Mouse (Mus musculus) midbrain, embryonic 14.5 days (tissue): ENCODE measurements at regions not wholly inside any gene's neighbourhood (a gene's known extent, or its start where the extent isn't known, plus 50 kb on each side); places are given as distances from the start of the nearest gene placed in this dataset.
A peak's percentile ranks its signal among the peaks of the same experiment; 100 is the strongest.

Source experiments
- ATAC-seq: fragments of 200-750 bp; cut with Nextera tagmentation; 2 replicates; pipeline ENCODE4 v1.8.0; 2017; ENCODE audit warnings: moderate number of reproducible peaks, moderate library complexity; ENCODE audit not compliant: low FRiP score, low TSS enrichment
- DNase-seq: peaks from one replicate; pipeline ENCODE4 v3.0.0-alpha.2; 2015
- H3K27ac ChIP-seq: fragments of 300-500 bp; sonication (generic); replicated peaks from 2 replicates; pipeline ENCODE4 v1.5.1; 2014; ENCODE audit warnings: mild to moderate bottlenecking, low read depth, low read length, moderate library complexity
- H3K27me3 ChIP-seq: fragments of 300-500 bp; sonication (generic); 2 replicates; pipeline ENCODE4 v1.6.1; 2014; ENCODE audit warnings: low read length, control low read depth, mixed read lengths; ENCODE audit not compliant: control insufficient read depth, insufficient read depth
- H3K36me3 ChIP-seq: fragments of 300-500 bp; sonication (generic); 2 replicates; pipeline ENCODE4 v1.6.1; 2014; ENCODE audit warnings: low read length, control low read depth; ENCODE audit not compliant: control insufficient read depth, insufficient read depth
- H3K4me1 ChIP-seq: fragments of 300-500 bp; sonication (generic); 2 replicates; pipeline ENCODE4 v1.6.1; 2014; ENCODE audit warnings: mild to moderate bottlenecking, antibody characterized with exemption, low read length, control low read depth; ENCODE audit not compliant: control insufficient read depth, insufficient read depth
- H3K4me2 ChIP-seq: fragments of 300-500 bp; sonication (generic); 2 replicates; pipeline ENCODE4 v1.6.1; 2014; ENCODE audit warnings: mild to moderate bottlenecking, low read length, moderate library complexity
- H3K4me3 ChIP-seq: fragments of 300-500 bp; sonication (generic); replicated peaks from 2 replicates; pipeline ENCODE4 v1.5.1; 2014; ENCODE audit warnings: low read depth, low read length
- H3K9ac ChIP-seq: fragments of 300-500 bp; sonication (generic); replicated peaks from 2 replicates; pipeline ENCODE4 v1.6.1; 2014; ENCODE audit warnings: mild to moderate bottlenecking, low read length, moderate library complexity
- H3K9me3 ChIP-seq: fragments of 300-500 bp; sonication (generic); 2 replicates; pipeline ENCODE4 v1.6.1; 2016; ENCODE audit warnings: low read length, control low read depth, mixed read lengths; ENCODE audit not compliant: control insufficient read depth
- WGBS: fragments of 180-500 bp; shearing (Covaris S2); extraction: QIAGEN DNeasy Blood & Tissue Kit; methylation state at CpG from one replicate; pipeline ENCODE4 v1.1.7; 2014; 5-methylcytosine and 5-hydroxymethylcytosine counted together

- no peak overlapping the region for H3K4me3 ChIP-seq
- DNase-seq: no peak
- H3K9me3 ChIP-seq: no peaks in the 10 kb centered on the region
- no peak overlapping the region for H3K9ac ChIP-seq
- no peaks in the 10 kb centered on the region for H3K27me3 ChIP-seq
- H3K4me2 ChIP-seq: no peak overlapping the region
- WGBS: 86% methylated on average over 2 of the region's 2 CpGs
- H3K4me1 ChIP-seq: no peaks in the 10 kb centered on the region
- no peak for ATAC-seq
- no peak overlapping the region for H3K27ac ChIP-seq
- H3K36me3 ChIP-seq: no peaks in the 10 kb centered on the region
Measured at GRCm38 (mm10) chr16:80728739-80729138, 471.8 kb upstream of the Ncam2 start.

- H3K27me3 ChIP-seq: no peaks in the 10 kb centered on the region
- H3K4me2 ChIP-seq: no peak overlapping the region
- no peak overlapping the region for H3K4me3 ChIP-seq
- DNase-seq (no peak), ATAC-seq (no peak)
- no peak overlapping the region for H3K9ac ChIP-seq
- 96% methylated on average over 2 of the region's 2 CpGs for WGBS
- H3K36me3 ChIP-seq: no peaks in the 10 kb centered on the region
- no peaks in the 10 kb centered on the region for H3K4me1 ChIP-seq
- H3K27ac ChIP-seq: no peak overlapping the region
- no peaks in the 10 kb centered on the region for H3K9me3 ChIP-seq
Measured at GRCm38 (mm10) chr16:80773261-80773660, 427.2 kb upstream of the Ncam2 start.

GRCm38 (mm10) chr16:80817056-80817455 is 383.4 kb upstream of the Ncam2 start:
- no peaks in the 10 kb centered on the region for H3K4me1 ChIP-seq
- H3K36me3 ChIP-seq: no peaks in the 10 kb centered on the region
- WGBS: 91% methylated on average over 4 of the region's 4 CpGs
- ATAC-seq (no peak), DNase-seq (no peak)
- no peak overlapping the region for H3K4me2 ChIP-seq
- H3K9me3 ChIP-seq: no peaks in the 10 kb centered on the region
- H3K27ac ChIP-seq: no peak overlapping the region
- no peaks in the 10 kb centered on the region for H3K27me3 ChIP-seq
- H3K4me3 ChIP-seq: no peak overlapping the region
- no peak overlapping the region for H3K9ac ChIP-seq

GRCm38 (mm10) chr16:80834532-80834931 is 366.0 kb upstream of the Ncam2 start:
- Histone ChIP-seq H3K4me2 (no peak overlapping the region), H3K4me3 (no peak overlapping the region), H3K36me3 (no peaks in the 10 kb centered on the region), H3K9me3 (no peaks in the 10 kb centered on the region), H3K27ac (no peak overlapping the region), H3K27me3 (no peaks in the 10 kb centered on the region), H3K9ac (no peak overlapping the region), H3K4me1 (no peaks in the 10 kb centered on the region)
- DNase-seq (peak; percentile 6), ATAC-seq (no peak)
- 83% methylated on average over 4 of the region's 4 CpGs for WGBS
